Mouse (Mus musculus) cerebellum, adult 2 months (tissue): ENCODE data around the gene Rcan2.

Experiments used
- CTCF ChIP-seq: fragments of 200-500 bp; IDR thresholded peaks from 2 replicates; pipeline ENCODE4 v1.5.1; 2011; ENCODE audit warnings: low read depth, mild to moderate bottlenecking, control low read depth, low read length, moderate library complexity, borderline replicate concordance; ENCODE audit not compliant: insufficient read depth
- POLR2A ChIP-seq: fragments of 200-500 bp; IDR thresholded peaks from 2 replicates; pipeline ENCODE4 v1.6.1; 2011; ENCODE audit warnings: low read length, control low read depth, borderline replicate concordance; ENCODE audit not compliant: insufficient read depth

- no peak for TF ChIP-seq CTCF
- TF ChIP-seq POLR2A = no peak
Measured at GRCm38 (mm10) chr17:43824781-43825410, 23.7 kb downstream of the Rcan2 start.
